Mouse (Mus musculus) forebrain, embryonic 14.5 days (tissue): ENCODE results near the gene Ddr1. TPM values are rescaled to one million over a fixed set of nuclear protein-coding genes. Genes with fewer than 3 reads are reported as not detected.
A peak's percentile ranks its signal among the peaks of the same experiment; 100 is the strongest.

ENCODE experiments used
- ATAC-seq: fragments of 200-750 bp; cut with Nextera tagmentation; 2 replicates; pipeline ENCODE4 v1.8.0; 2017; ENCODE audit warnings: mild to moderate bottlenecking, moderate library complexity
- DNase-seq: peaks from one replicate; pipeline ENCODE4 v3.0.0-alpha.2; 2015; ENCODE audit warnings: low spot score
- H3K27ac ChIP-seq: fragments of 300-500 bp; sonication (generic); 2 replicates; pipeline ENCODE4 v1.5.1; 2014; ENCODE audit warnings: low read depth, mild to moderate bottlenecking, control low read depth, low read length, moderate library complexity
- H3K27me3 ChIP-seq: fragments of 300-500 bp; sonication (generic); replicated peaks from 2 replicates; pipeline ENCODE4 v1.6.1; 2014; ENCODE audit warnings: low read length, control low read depth, mixed read lengths; ENCODE audit not compliant: control insufficient read depth, insufficient read depth
- H3K36me3 ChIP-seq: fragments of 300-500 bp; sonication (generic); 2 replicates; pipeline ENCODE4 v1.6.1; 2014; ENCODE audit warnings: low read length, control low read depth; ENCODE audit not compliant: control insufficient read depth, insufficient read depth
- H3K4me1 ChIP-seq: fragments of 300-500 bp; sonication (generic); 2 replicates; pipeline ENCODE4 v1.6.1; 2014; ENCODE audit warnings: antibody characterized with exemption, low read length, control low read depth; ENCODE audit not compliant: control insufficient read depth, insufficient read depth
- H3K4me2 ChIP-seq: fragments of 300-500 bp; sonication (generic); 2 replicates; pipeline ENCODE4 v1.6.1; 2014; ENCODE audit warnings: mild to moderate bottlenecking, control low read depth, low read length
- H3K4me3 ChIP-seq: fragments of 300-500 bp; sonication (generic); 2 replicates; pipeline ENCODE4 v1.5.1; 2014; ENCODE audit warnings: low read depth, low read length, control low read depth
- H3K9ac ChIP-seq: fragments of 300-500 bp; sonication (generic); 2 replicates; pipeline ENCODE4 v1.6.1; 2014; ENCODE audit warnings: mild to moderate bottlenecking, low read length, control low read depth, moderate library complexity
- H3K9me3 ChIP-seq: fragments of 300-500 bp; sonication (generic); replicated peaks from 2 replicates; pipeline ENCODE4 v1.6.1; 2016; ENCODE audit warnings: low read length, control low read depth, mixed read lengths; ENCODE audit not compliant: control insufficient read depth
- WGBS: fragments of 180-500 bp; shearing (Covaris S2); extraction: QIAGEN DNeasy Blood & Tissue Kit; methylation state at CpG from one replicate; pipeline ENCODE4 v1.1.7; 2014; 5-methylcytosine and 5-hydroxymethylcytosine counted together
- polyA plus RNA-seq: library from polyadenylated mRNA; unstranded; fragments of >200 nt; fragmentation: Nextera tagmentation; extraction: Ambion mirVana; gene quantifications from 2 replicates; pipeline ENCODE4 v1.2.1, GENCODE M21; 2014

Gene Ddr1
- polyA plus RNA-seq, 1 experiment from 2014 or later = 62.0 TPM

DNA sequence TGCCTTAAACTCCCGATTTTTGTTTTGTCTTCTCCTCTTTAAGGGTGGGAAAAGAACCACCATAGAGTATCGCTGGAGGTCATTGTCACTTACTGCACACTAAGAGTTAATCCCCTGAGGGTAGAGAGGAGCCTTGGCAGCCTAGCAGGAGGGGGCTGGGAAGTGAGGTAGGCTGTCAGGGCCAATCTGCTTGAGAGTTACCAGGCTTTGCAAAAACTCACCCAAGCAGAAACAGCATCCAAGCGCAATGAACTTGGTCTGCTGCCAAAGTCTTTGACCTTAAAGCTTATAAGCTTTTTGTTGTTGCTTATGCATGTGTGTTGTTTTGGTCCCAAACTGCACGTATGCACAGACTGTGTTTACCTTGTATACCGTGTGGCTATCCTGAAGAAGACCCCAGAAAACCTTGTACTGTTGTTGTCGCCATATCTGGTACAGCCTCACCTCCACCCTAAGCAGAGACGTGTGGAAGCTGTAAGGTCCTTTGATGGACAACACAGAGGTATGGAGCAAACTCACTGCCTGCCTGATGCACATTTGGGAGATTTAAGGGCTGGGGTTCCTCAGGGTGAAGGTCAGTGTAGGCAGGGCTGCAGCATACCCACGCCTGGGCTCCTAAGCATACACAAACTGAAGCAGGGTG, 6.4 kb upstream of the Ddr1 start:
- peak; percentile 93 for DNase-seq
- peak; percentile 92 for ATAC-seq
- peak overlapping the region; percentile 32; the same call in 1 of the 2 replicates for H3K9ac ChIP-seq
- no peaks in the 10 kb centered on the region for H3K36me3 ChIP-seq
- H3K27ac ChIP-seq = peak overlapping the region; percentile 80
- WGBS = 8% methylated on average over 8 of the region's 8 CpGs
- no peaks in the 10 kb centered on the region for H3K27me3 ChIP-seq
- no peak overlapping the region for H3K4me3 ChIP-seq
- no peaks in the 10 kb centered on the region for H3K9me3 ChIP-seq
- peak overlapping the region; percentile 31; the same call in 1 of the 2 replicates for H3K4me2 ChIP-seq
- peaks cover 16% of the 10 kb centered on the region for H3K4me1 ChIP-seq

DNA sequence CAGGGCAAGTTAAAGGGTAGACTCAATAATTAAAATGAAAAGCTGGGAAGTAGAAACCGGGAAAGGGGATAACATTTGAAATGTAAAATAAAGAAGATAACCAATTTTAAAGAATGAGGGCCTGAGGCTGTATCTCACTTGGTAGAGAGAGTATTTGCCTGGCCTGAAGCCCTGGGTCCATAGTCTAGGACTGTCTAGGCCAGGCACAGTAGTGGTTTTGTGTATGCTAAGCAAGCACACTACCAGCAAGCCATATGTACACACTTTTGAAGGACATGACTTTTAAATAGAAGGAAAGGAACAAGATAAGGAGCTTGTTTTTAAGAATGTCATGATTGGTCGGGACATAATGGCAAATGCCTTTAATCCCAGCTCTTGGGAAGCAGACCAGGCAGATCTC, 4.2 kb upstream of the Ddr1 start:
- Histone ChIP-seq H3K4me1 (peaks cover 16% of the 10 kb centered on the region), H3K36me3 (no peaks in the 10 kb centered on the region), H3K9me3 (no peaks in the 10 kb centered on the region), H3K9ac (no peak overlapping the region), H3K27ac (no peak overlapping the region), H3K4me3 (no peak overlapping the region), H3K27me3 (no peaks in the 10 kb centered on the region), H3K4me2 (no peak overlapping the region)
- no peak for ATAC-seq
- 85% methylated on average over 2 of the region's 2 CpGs for WGBS
- no peak for DNase-seq

DNA sequence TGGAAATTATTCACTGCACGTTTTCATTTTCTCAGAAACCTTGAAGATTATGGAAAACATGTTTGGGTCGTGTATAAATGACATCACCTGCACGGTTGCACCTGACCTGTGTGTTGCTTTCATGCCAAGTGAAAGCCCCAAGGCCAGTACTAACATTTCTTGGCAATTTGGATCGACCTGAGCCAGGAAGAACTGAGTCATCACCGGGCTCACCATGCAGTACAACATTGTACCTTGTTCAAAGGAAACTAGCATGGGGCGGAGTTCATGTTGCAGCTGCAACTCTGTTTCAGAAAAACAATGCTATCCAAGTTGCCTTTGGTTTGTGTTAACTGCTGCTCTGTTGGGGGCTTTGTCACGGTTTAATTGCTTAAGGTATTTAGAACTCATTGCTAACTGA, 3.5 kb upstream of the Ddr1 start:
- no peak for DNase-seq
- Histone ChIP-seq H3K9ac (no peak overlapping the region), H3K27me3 (no peaks in the 10 kb centered on the region), H3K9me3 (no peaks in the 10 kb centered on the region), H3K4me3 (no peak overlapping the region), H3K4me1 (peaks cover 16% of the 10 kb centered on the region), H3K36me3 (no peaks in the 10 kb centered on the region), H3K4me2 (no peak overlapping the region), H3K27ac (no peak overlapping the region)
- ATAC-seq = no peak
- WGBS = 51% methylated on average over 7 of the region's 7 CpGs

DNA sequence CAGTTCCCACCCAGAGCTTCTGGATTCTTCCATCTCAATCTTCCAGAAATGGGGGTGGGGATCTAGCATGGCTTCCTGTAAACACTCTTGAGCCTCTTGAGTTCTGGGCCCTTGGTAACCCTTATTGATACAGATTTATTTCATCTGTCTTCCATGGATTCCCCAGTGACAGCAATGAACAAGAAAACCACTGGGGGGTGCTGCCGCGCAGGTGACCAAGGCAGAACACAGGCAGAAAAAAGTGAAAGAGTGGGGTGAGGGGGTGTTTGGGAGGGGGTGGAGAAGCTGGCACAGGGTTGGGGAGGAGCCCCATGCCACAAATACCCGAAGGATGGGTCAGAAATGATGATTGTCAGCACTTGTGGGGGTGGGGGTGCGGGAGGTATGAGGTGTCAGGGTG, 1.4 kb upstream of the Ddr1 start:
- H3K4me3 ChIP-seq = no peak overlapping the region
- H3K4me2 ChIP-seq = 0 out of 2 replicates have a peak overlapping the region, but pooled peaks have one; percentile 9
- H3K9me3 ChIP-seq = no peaks in the 10 kb centered on the region
- WGBS = 12% methylated on average over 4 of the region's 4 CpGs
- H3K9ac ChIP-seq = no peak overlapping the region
- no peaks in the 10 kb centered on the region for H3K36me3 ChIP-seq
- peak overlapping the region; percentile 99; the same call in 1 of the 2 replicates for H3K27ac ChIP-seq
- no peak for ATAC-seq
- no peaks in the 10 kb centered on the region for H3K27me3 ChIP-seq
- peaks cover 10% of the 10 kb centered on the region for H3K4me1 ChIP-seq
- peak; percentile 59 for DNase-seq

DNA sequence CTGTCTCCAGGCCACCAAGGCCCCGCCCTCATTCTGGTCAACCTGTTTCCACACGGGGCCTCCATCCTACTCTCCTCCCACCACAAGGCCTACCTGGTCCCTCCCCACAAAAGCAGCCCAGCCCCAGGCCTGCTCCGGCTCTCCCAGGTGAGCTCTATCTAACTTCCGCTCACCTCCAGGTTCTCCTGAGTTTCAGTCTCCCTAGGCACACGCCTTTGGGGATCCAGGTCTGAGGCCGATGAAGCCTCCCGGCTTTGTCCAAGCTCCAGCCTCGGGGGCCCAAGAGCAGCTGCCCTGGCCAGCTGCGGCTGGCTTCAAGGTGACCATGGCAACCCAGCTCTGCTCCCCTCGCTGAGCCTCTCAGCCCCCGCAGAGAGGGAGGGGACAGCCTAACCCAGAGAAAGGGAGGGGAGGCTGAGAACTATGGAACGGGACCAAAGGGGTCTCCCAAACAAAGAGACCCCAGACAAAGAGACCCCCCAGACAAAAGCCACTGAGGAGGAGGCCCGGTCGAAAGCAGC, 610 bp downstream of the Ddr1 start:
- 0% methylated on average over 13 of the region's 14 CpGs for WGBS
- ATAC-seq = peak; percentile 63

DNA sequence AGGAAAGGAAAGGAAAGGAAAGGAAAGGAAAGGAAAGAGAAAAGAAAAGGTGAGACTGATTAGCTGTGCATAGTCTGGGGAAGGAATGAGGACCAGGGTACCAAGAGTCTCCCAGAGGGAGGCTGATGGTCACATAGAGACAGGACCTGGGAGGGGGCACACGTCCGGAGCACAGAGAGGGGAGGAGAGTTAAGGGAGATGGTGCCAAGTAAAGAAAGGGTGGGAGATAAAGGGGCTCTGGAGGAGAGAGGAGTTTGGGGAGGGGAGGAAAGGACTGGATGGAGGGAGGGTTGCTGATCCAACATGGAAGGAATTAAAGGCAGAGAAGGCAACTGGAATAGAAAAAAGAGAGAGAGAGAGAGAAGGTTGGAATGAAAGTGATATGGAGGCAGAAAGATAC, 1.4 kb downstream of the Ddr1 start:
- Histone ChIP-seq H3K9me3 (no peaks in the 10 kb centered on the region), H3K27ac (peak overlapping the region; percentile 99), H3K4me1 (peaks cover 16% of the 10 kb centered on the region), H3K9ac (peak overlapping the region; percentile 94), H3K4me3 (peak overlapping the region; percentile 78), H3K4me2 (peak overlapping the region; percentile 71), H3K36me3 (peaks cover 3% of the 10 kb centered on the region; the same call in 1 of the 2 replicates), H3K27me3 (no peaks in the 10 kb centered on the region)
- DNase-seq = no peak
- no peak for ATAC-seq
- 0% methylated on average over 2 of the region's 2 CpGs for WGBS

More for the DNA sequence above, 610 bp downstream of the Ddr1 start:
- peak overlapping the region; percentile 99 for H3K27ac ChIP-seq
- H3K4me2 ChIP-seq = peak overlapping the region; percentile 71
- no peaks in the 10 kb centered on the region for H3K9me3 ChIP-seq
- H3K27me3 ChIP-seq = no peaks in the 10 kb centered on the region
- DNase-seq = peak; percentile 94
- peak overlapping the region; percentile 78 for H3K4me3 ChIP-seq
- H3K4me1 ChIP-seq = peaks cover 11% of the 10 kb centered on the region
- peaks cover 3% of the 10 kb centered on the region; the same call in 1 of the 2 replicates for H3K36me3 ChIP-seq
- peak overlapping the region; percentile 94 for H3K9ac ChIP-seq

DNA sequence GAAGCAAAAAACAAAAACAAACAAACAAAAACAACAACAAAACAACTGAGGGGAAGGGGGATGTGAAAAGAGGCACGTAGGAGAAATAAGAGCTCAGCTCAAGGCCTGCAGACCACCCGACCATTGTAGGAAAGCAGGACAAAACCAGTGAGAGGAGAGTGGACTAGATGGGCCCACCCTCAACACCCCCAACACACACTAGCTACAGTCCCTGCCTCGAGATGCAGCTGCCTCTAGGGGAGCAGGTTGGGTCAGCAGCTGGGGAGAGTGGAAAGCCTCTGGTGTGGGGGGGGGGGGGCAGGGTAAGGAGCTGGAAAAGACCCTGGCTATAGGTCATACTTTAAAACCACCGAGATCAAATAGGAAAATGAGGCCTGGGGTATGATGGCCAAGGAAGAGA, 1.8 kb downstream of the Ddr1 start:
- H3K4me2 ChIP-seq = peak overlapping the region; percentile 71
- no peaks in the 10 kb centered on the region for H3K27me3 ChIP-seq
- peaks cover 17% of the 10 kb centered on the region for H3K4me1 ChIP-seq
- ATAC-seq = no peak
- 0% methylated on average over 4 of the region's 4 CpGs for WGBS
- H3K36me3 ChIP-seq = peaks cover 3% of the 10 kb centered on the region; the same call in 1 of the 2 replicates
- DNase-seq = no peak
- H3K27ac ChIP-seq = peak overlapping the region; percentile 99
- peak overlapping the region; percentile 78 for H3K4me3 ChIP-seq
- H3K9ac ChIP-seq = peak overlapping the region; percentile 94
- no peaks in the 10 kb centered on the region for H3K9me3 ChIP-seq

DNA sequence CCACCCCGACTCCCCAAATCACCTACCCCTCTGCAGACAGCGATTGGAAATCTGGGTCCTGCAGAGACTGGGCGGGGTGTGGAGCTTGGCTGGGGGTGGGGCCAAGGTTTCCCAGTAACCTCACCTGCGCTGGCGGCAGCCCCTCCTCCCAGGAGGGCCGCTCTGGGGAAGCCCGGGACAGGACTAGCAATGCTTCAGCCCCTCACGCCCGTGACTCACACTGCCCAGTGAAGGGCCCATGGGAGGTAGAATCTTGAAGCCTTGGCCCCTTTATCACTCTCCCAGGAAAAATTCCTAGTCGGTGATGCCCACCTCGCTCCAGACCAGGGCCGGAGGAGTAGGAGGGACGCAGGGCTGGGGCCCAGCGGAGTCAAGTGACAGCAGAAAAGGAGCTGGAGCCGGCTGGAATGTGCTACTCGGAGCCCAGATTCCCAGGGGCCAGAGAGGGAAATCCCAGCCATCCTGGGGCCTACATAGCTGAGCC, 2.4 kb downstream of the Ddr1 start:
- Histone ChIP-seq H3K27me3 (no peaks in the 10 kb centered on the region), H3K27ac (peak overlapping the region; percentile 99), H3K36me3 (peaks cover 3% of the 10 kb centered on the region; the same call in 1 of the 2 replicates), H3K4me3 (peak overlapping the region; percentile 78), H3K4me2 (peak overlapping the region; percentile 71), H3K9me3 (no peaks in the 10 kb centered on the region), H3K9ac (peak overlapping the region; percentile 94), H3K4me1 (peaks cover 23% of the 10 kb centered on the region)
- 0% methylated on average over 16 of the region's 16 CpGs for WGBS
- DNase-seq (no peak), ATAC-seq (no peak)
